Mouse (Mus musculus) C2C12 (cell line): Measurements from ENCODE around the gene Gm21972.

Experiments
- CTCF ChIP-seq: IDR thresholded peaks from one replicate; pipeline ENCODE4 v1.5.1; 2011; ENCODE audit not compliant: control insufficient read depth, insufficient read depth, insufficient read length
- MAX ChIP-seq: IDR thresholded peaks from one replicate; pipeline ENCODE4 v1.6.1; 2011; ENCODE audit warnings: mild to moderate bottlenecking, control low read depth

DNA sequence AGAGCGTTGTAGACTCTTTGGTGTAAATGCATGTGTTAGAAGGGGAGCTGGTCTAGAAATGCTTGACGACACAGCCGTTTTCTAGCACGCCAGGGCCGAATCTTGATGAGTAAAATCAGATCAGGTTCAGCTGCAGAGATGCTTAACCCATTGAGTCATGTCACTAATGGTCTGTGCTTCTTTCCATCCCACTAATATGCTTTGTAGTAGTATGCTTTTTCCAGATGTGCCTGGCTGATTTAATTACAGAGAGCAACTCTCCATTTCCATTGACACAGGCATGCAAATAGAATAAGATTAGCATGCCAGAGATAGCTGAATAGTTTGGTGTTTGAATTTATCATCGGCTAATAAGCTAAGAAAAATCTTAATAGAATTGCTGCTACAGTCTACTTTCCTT lies 1.9 kb downstream of the Gm21972 start:
- TF ChIP-seq CTCF (no peak), MAX (no peak)
